In the genomic region with DNA sequence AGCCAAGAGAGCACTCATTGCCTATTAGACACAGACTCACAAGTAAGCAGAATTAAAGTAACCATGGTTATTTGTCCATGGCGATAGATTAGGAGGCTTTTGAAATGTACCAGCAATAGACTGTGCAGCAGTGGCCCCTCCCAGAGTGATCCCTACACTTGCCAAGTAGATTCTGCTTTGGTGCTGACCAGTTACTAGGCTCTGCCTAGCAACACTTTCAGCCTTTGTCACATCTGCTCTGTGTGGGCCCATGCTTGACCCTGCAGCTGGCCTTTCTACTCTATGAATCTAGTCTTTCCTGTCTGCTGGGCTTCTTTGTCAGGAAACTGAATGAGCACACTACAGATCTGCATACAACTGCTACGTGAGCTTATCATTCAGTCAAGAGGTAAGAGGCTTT, we compare ENCODE assay signal across 18 mouse cellular contexts.
DNase-seq lines count a peak whose midpoint lies in the region; ATAC-seq and TF ChIP-seq lines count a peak whose summit lies in the region.
"Had no signal": no experiment of that assay in that cellular context is flagged by ENCODE, and none has a peak within 500 bp of the region (broad histone marks: within the 10 kb centered on the region; RNA-seq: fewer than 3 reads in every experiment).

No protein-coding gene starts in this region.

- peaks cover 4% of the 10 kb centered on the region; the same call in 1 of the 2 replicates for H3K27me3 ChIP-seq in embryonic facial prominence, embryonic 12.5 days
- peaks cover 75% of the 10 kb centered on the region for H3K27me3 ChIP-seq in embryonic facial prominence, embryonic 10.5 days (replicated peaks; ENCODE audit: low read depth, poor library complexity, severe bottlenecking)
- H3K27me3 ChIP-seq in hindbrain, embryonic 10.5 days (ENCODE audit: insufficient read depth, poor library complexity, severe bottlenecking) = peaks cover 68% of the 10 kb centered on the region
- H3K27me3 ChIP-seq in midbrain, embryonic 13.5 days = peaks cover 36% of the 10 kb centered on the region
- no peaks in the 10 kb centered on the region for H3K27me3 ChIP-seq in lung, postnatal 0 days (replicated peaks; ENCODE audit: insufficient read depth, low read length)

- H3K9ac ChIP-seq in embryonic facial prominence, embryonic 12.5 days = no peak overlapping the region
- H3K9ac ChIP-seq in midbrain, embryonic 13.5 days (replicated peaks) = no peak overlapping the region
- H3K9ac ChIP-seq in lung, postnatal 0 days (replicated peaks; ENCODE audit: low read depth) = no peak overlapping the region
- H3K9ac ChIP-seq: liver, embryonic 13.5 days had no signal

- H3K4me2 ChIP-seq in embryonic facial prominence, embryonic 12.5 days (replicated peaks) = no peak overlapping the region
- no peak overlapping the region for H3K4me2 ChIP-seq in midbrain, embryonic 13.5 days (replicated peaks)
- no peak overlapping the region for H3K4me2 ChIP-seq in lung, postnatal 0 days (replicated peaks; ENCODE audit: low read depth, low read length)
- H3K4me2 ChIP-seq: liver, embryonic 13.5 days had no signal

- H3K4me3 ChIP-seq in embryonic facial prominence, embryonic 12.5 days = no peak overlapping the region
- H3K4me3 ChIP-seq in embryonic facial prominence, embryonic 10.5 days = no peak overlapping the region
- H3K4me3 ChIP-seq in hindbrain, embryonic 10.5 days = no peak overlapping the region
- H3K4me3 ChIP-seq in midbrain, embryonic 13.5 days (replicated peaks) = no peak overlapping the region
- no peak overlapping the region for H3K4me3 ChIP-seq in lung, postnatal 0 days (ENCODE audit: low read depth, low read length)
- H3K4me3 ChIP-seq: erythroblast, embryonic 14.5 days; heart, embryonic 10.5 days; liver, embryonic 13.5 days had no signal

- TF ChIP-seq EP300 in lung, postnatal 0 days (IDR thresholded peaks at IDR 0.05) = no peak

- no peak for DNase-seq in embryonic facial prominence, embryonic 10.5 days (ENCODE audit: low spot score)
- DNase-seq in brain, embryonic 14.5 days (ENCODE audit: low read depth) = peak; percentile 54
- peak; percentile 53 for DNase-seq in hindbrain, embryonic 10.5 days (ENCODE audit: low spot score)
- DNase-seq in frontal cortex, adult 2 months (ENCODE audit: extremely low spot score in 1 of 2, low spot score in 1 of 2) = no peak
- no peak for DNase-seq in lung, postnatal 0 days (ENCODE audit: low spot score)
- DNase-seq in heart, postnatal 4 days = no peak
- DNase-seq: adrenal gland, postnatal 10 days; cerebellum, adult 8-10 months; gastrocnemius, postnatal 10 days; heart, postnatal 36 days; kidney, adult 11 months; kidney, postnatal 4 days; liver, embryonic 13.5 days; thymus, postnatal 14 days had no signal

- ATAC-seq in embryonic facial prominence, embryonic 12.5 days (ENCODE audit: insufficient number of reproducible peaks, insufficient read depth, low FRiP score, low TSS enrichment) = 0 out of 2 replicates have a peak, but pooled peaks have one; percentile 22
- ATAC-seq in midbrain, embryonic 13.5 days = peak; percentile 73
- ATAC-seq in lung, postnatal 0 days = no peak

- no peaks in the 10 kb centered on the region for H3K4me1 ChIP-seq in embryonic facial prominence, embryonic 12.5 days
- peaks cover 9% of the 10 kb centered on the region for H3K4me1 ChIP-seq in embryonic facial prominence, embryonic 10.5 days
- H3K4me1 ChIP-seq in hindbrain, embryonic 10.5 days (replicated peaks) = peaks cover 29% of the 10 kb centered on the region
- H3K4me1 ChIP-seq in midbrain, embryonic 13.5 days (replicated peaks) = peaks cover 11% of the 10 kb centered on the region; the same call in 1 of the 2 replicates
- no peaks in the 10 kb centered on the region for H3K4me1 ChIP-seq in lung, postnatal 0 days (ENCODE audit: insufficient read depth, low read depth, low read length)
- H3K4me1 ChIP-seq: heart, embryonic 10.5 days; liver, embryonic 13.5 days had no signal

- H3K27ac ChIP-seq in embryonic facial prominence, embryonic 12.5 days = no peak overlapping the region
- H3K27ac ChIP-seq in embryonic facial prominence, embryonic 10.5 days (replicated peaks) = no peak overlapping the region
- H3K27ac ChIP-seq in hindbrain, embryonic 10.5 days = peak overlapping the region; percentile 77
- no peak overlapping the region for H3K27ac ChIP-seq in midbrain, embryonic 13.5 days
- H3K27ac ChIP-seq in lung, postnatal 0 days (ENCODE audit: low read length) = no peak overlapping the region
- H3K27ac ChIP-seq: heart, embryonic 10.5 days; liver, embryonic 13.5 days had no signal

- H3K9me3 ChIP-seq in embryonic facial prominence, embryonic 12.5 days = no peaks in the 10 kb centered on the region
- H3K9me3 ChIP-seq in embryonic facial prominence, embryonic 10.5 days = no peaks in the 10 kb centered on the region
- no peaks in the 10 kb centered on the region for H3K9me3 ChIP-seq in hindbrain, embryonic 10.5 days
- no peaks in the 10 kb centered on the region for H3K9me3 ChIP-seq in midbrain, embryonic 13.5 days
- H3K9me3 ChIP-seq in lung, postnatal 0 days (ENCODE audit: low read length) = no peaks in the 10 kb centered on the region
- H3K9me3 ChIP-seq: heart, embryonic 10.5 days; liver, embryonic 13.5 days had no signal

- no peak for TF ChIP-seq POLR2A in brain, embryonic 14.5 days (IDR thresholded peaks at IDR 0.05; ENCODE audit: borderline replicate concordance, extremely low read depth, insufficient read depth, insufficient read length, poor library complexity, severe bottlenecking)

- 80% methylated on average over 2 of the region's 2 CpGs for WGBS in embryonic facial prominence, embryonic 12.5 days
- 73% methylated on average over 2 of the region's 2 CpGs for WGBS in embryonic facial prominence, embryonic 10.5 days
- WGBS in hindbrain, embryonic 10.5 days = 34% methylated on average over 2 of the region's 2 CpGs
- 43% methylated on average over 2 of the region's 2 CpGs for WGBS in midbrain, embryonic 13.5 days
- WGBS in lung, postnatal 0 days = 71% methylated on average over 2 of the region's 2 CpGs

- H3K36me3 ChIP-seq in embryonic facial prominence, embryonic 12.5 days = no peaks in the 10 kb centered on the region
- H3K36me3 ChIP-seq in embryonic facial prominence, embryonic 10.5 days (replicated peaks) = no peaks in the 10 kb centered on the region
- H3K36me3 ChIP-seq in hindbrain, embryonic 10.5 days = no peaks in the 10 kb centered on the region
- no peaks in the 10 kb centered on the region for H3K36me3 ChIP-seq in midbrain, embryonic 13.5 days
- H3K36me3 ChIP-seq in lung, postnatal 0 days (ENCODE audit: insufficient read depth, low read length) = no peaks in the 10 kb centered on the region
- H3K36me3 ChIP-seq: heart, embryonic 10.5 days; liver, embryonic 13.5 days had no signal

- TF ChIP-seq CTCF in brain, embryonic 14.5 days (IDR thresholded peaks at IDR 0.05; ENCODE audit: borderline replicate concordance, extremely low read depth, insufficient read depth, insufficient read length) = no peak
- TF ChIP-seq CTCF in lung, postnatal 0 days (IDR thresholded peaks at IDR 0.05) = no peak

Comparison
In these comparisons a context has a peak if more than half of its experiments do, and no peak if none do; other contexts are left out.
1. DNase-seq: peak in brain, embryonic 14.5 days (single experiment) and hindbrain, embryonic 10.5 days (single experiment); none in embryonic facial prominence, embryonic 10.5 days (single experiment), frontal cortex, adult 2 months (0 of 2), lung, postnatal 0 days (single experiment) and heart, postnatal 4 days (single experiment).